Comparison of ENCODE assay signal across 39 mouse cellular contexts in genomic region chr11:87884856-87885255, GRCm38 (mm10). TPM values are rescaled to one million over a fixed set of nuclear protein-coding genes. Genes with fewer than 3 reads are reported as not detected.
"Had no signal": no experiment of that assay in that cellular context is flagged by ENCODE, and none has a peak within 500 bp of the region (broad histone marks: within the 10 kb centered on the region; RNA-seq: fewer than 3 reads in every experiment).

No protein-coding gene starts in this region.

- H3K36me3 ChIP-seq: embryonic facial prominence, embryonic 10.5 days; embryonic facial prominence, embryonic 12.5 days; embryonic facial prominence, embryonic 13.5 days; embryonic facial prominence, embryonic 15.5 days; forebrain, embryonic 10.5 days; forebrain, embryonic 12.5 days; forebrain, embryonic 15.5 days; heart, embryonic 10.5 days had no signal

- ATAC-seq: forebrain, embryonic 13.5 days; forebrain, embryonic 14.5 days; forebrain, embryonic 15.5 days; forebrain, embryonic 16.5 days; forebrain, postnatal 0 days had no signal

- H3K4me2 ChIP-seq: embryonic facial prominence, embryonic 12.5 days; embryonic facial prominence, embryonic 13.5 days; embryonic facial prominence, embryonic 15.5 days; forebrain, embryonic 12.5 days; forebrain, embryonic 13.5 days; forebrain, embryonic 15.5 days had no signal

- H3K4me3 ChIP-seq: embryonic facial prominence, embryonic 10.5 days; embryonic facial prominence, embryonic 12.5 days; embryonic facial prominence, embryonic 13.5 days; embryonic facial prominence, embryonic 15.5 days; erythroblast, embryonic 14.5 days; forebrain, embryonic 10.5 days; forebrain, embryonic 12.5 days; forebrain, embryonic 13.5 days; forebrain, embryonic 15.5 days; gastrocnemius, adult 2 months; heart, adult 2 months; heart, embryonic 10.5 days had no signal

- DNase-seq: cerebellum, adult 9-11 months; cerebellum, postnatal 10 days; cerebellum, postnatal 14 days; cerebellum, postnatal 25 days; cerebellum, postnatal 36 days; embryo, embryonic 11 days; forebrain, postnatal 0 days; gastrocnemius, adult 2 months; gastrocnemius, postnatal 10 days; gastrocnemius, postnatal 14 days; gastrocnemius, postnatal 25 days; gastrocnemius, postnatal 36 days; heart, adult 11 months; heart, adult 18-20 months; heart, adult 2 months had no signal

- H3K4me1 ChIP-seq: embryonic facial prominence, embryonic 10.5 days; embryonic facial prominence, embryonic 12.5 days; embryonic facial prominence, embryonic 13.5 days; embryonic facial prominence, embryonic 15.5 days; forebrain, embryonic 12.5 days; forebrain, embryonic 13.5 days; forebrain, embryonic 15.5 days; heart, embryonic 10.5 days had no signal

- H3K27me3 ChIP-seq: embryonic facial prominence, embryonic 12.5 days; embryonic facial prominence, embryonic 13.5 days; embryonic facial prominence, embryonic 15.5 days; forebrain, embryonic 12.5 days; forebrain, embryonic 13.5 days had no signal

- H3K9me3 ChIP-seq: embryonic facial prominence, embryonic 10.5 days; embryonic facial prominence, embryonic 12.5 days; embryonic facial prominence, embryonic 13.5 days; embryonic facial prominence, embryonic 15.5 days; forebrain, embryonic 10.5 days; forebrain, embryonic 12.5 days; forebrain, embryonic 13.5 days; forebrain, embryonic 15.5 days; heart, embryonic 10.5 days had no signal

- H3K9ac ChIP-seq: embryonic facial prominence, embryonic 12.5 days; embryonic facial prominence, embryonic 13.5 days; embryonic facial prominence, embryonic 15.5 days; forebrain, embryonic 12.5 days; forebrain, embryonic 13.5 days; forebrain, embryonic 15.5 days; forebrain, postnatal 0 days had no signal

- H3K27ac ChIP-seq: embryonic facial prominence, embryonic 10.5 days; embryonic facial prominence, embryonic 12.5 days; embryonic facial prominence, embryonic 13.5 days; embryonic facial prominence, embryonic 15.5 days; forebrain, embryonic 10.5 days; forebrain, embryonic 12.5 days; forebrain, embryonic 13.5 days; forebrain, embryonic 15.5 days; gastrocnemius, adult 2 months; heart, adult 2 months; heart, embryonic 10.5 days had no signal

RNA-seq across cellular contexts. Expression of gene Olfr462, which starts 7.2 kb away (rescaled TPM):
- total RNA-seq: common myeloid progenitor, adult 5-6 weeks; forebrain, postnatal 0 days; gastrocnemius, adult 18-20 months; gastrocnemius, adult 2 months; gastrocnemius, adult 8-10 months; gastrocnemius, postnatal 10 days; gastrocnemius, postnatal 14 days; gastrocnemius, postnatal 25 days; gastrocnemius, postnatal 36 days; gastrocnemius, postnatal 4 days; granulocyte monocyte progenitor cell, adult 5-6 weeks; heart, adult 18-20 months; heart, adult 2 months; heart, adult 8-10 months had no signal
- polyA plus RNA-seq: cortical plate, adult 2 months; embryonic facial prominence, embryonic 10.5 days; embryonic facial prominence, embryonic 11.5 days; embryonic facial prominence, embryonic 12.5 days; embryonic facial prominence, embryonic 13.5 days; embryonic facial prominence, embryonic 14.5 days; embryonic facial prominence, embryonic 15.5 days; erythroblast, embryonic 14.5 days; forebrain, embryonic 10.5 days; forebrain, embryonic 11.5 days; forebrain, embryonic 12.5 days; forebrain, embryonic 13.5 days; forebrain, embryonic 14.5 days; forebrain, embryonic 15.5 days; forebrain, embryonic 16.5 days; forebrain, postnatal 0 days; frontal cortex, adult 2 months; gonadal fat pad, adult 2 months; heart, adult 2 months; heart, embryonic 10.5 days had no signal

RNA-seq across cellular contexts. Expression of gene Epx, which starts 9.5 kb away (rescaled TPM):
- total RNA-seq: gastrocnemius, adult 18-20 months; gastrocnemius, adult 2 months; gastrocnemius, adult 8-10 months; gastrocnemius, postnatal 14 days; gastrocnemius, postnatal 25 days; gastrocnemius, postnatal 36 days; gastrocnemius, postnatal 4 days; heart, adult 18-20 months; heart, adult 2 months; heart, adult 8-10 months had no signal
- polyA plus RNA-seq: embryonic facial prominence, embryonic 10.5 days; embryonic facial prominence, embryonic 12.5 days; embryonic facial prominence, embryonic 14.5 days; forebrain, embryonic 10.5 days; forebrain, embryonic 13.5 days; forebrain, embryonic 16.5 days; heart, adult 2 months had no signal

RNA-seq across cellular contexts. Expression of gene Olfr463, which starts 12.3 kb away (rescaled TPM):
- total RNA-seq: common myeloid progenitor, adult 5-6 weeks; forebrain, postnatal 0 days; gastrocnemius, adult 18-20 months; gastrocnemius, adult 2 months; gastrocnemius, adult 8-10 months; gastrocnemius, postnatal 10 days; gastrocnemius, postnatal 14 days; gastrocnemius, postnatal 25 days; gastrocnemius, postnatal 36 days; gastrocnemius, postnatal 4 days; granulocyte monocyte progenitor cell, adult 5-6 weeks; heart, adult 18-20 months; heart, adult 2 months; heart, adult 8-10 months had no signal
- polyA plus RNA-seq: cortical plate, adult 2 months; embryonic facial prominence, embryonic 10.5 days; embryonic facial prominence, embryonic 11.5 days; embryonic facial prominence, embryonic 12.5 days; embryonic facial prominence, embryonic 13.5 days; embryonic facial prominence, embryonic 14.5 days; embryonic facial prominence, embryonic 15.5 days; erythroblast, embryonic 14.5 days; forebrain, embryonic 10.5 days; forebrain, embryonic 11.5 days; forebrain, embryonic 12.5 days; forebrain, embryonic 13.5 days; forebrain, embryonic 14.5 days; forebrain, embryonic 15.5 days; forebrain, embryonic 16.5 days; forebrain, postnatal 0 days; frontal cortex, adult 2 months; gonadal fat pad, adult 2 months; heart, adult 2 months; heart, embryonic 10.5 days had no signal

RNA-seq across cellular contexts. Expression of gene Olfr464, which starts 35.9 kb away (rescaled TPM):
- total RNA-seq: common myeloid progenitor, adult 5-6 weeks; forebrain, postnatal 0 days; gastrocnemius, adult 18-20 months; gastrocnemius, adult 2 months; gastrocnemius, adult 8-10 months; gastrocnemius, postnatal 10 days; gastrocnemius, postnatal 14 days; gastrocnemius, postnatal 25 days; gastrocnemius, postnatal 36 days; gastrocnemius, postnatal 4 days; granulocyte monocyte progenitor cell, adult 5-6 weeks; heart, adult 18-20 months; heart, adult 2 months; heart, adult 8-10 months had no signal
- polyA plus RNA-seq: embryonic facial prominence, embryonic 10.5 days; embryonic facial prominence, embryonic 11.5 days; embryonic facial prominence, embryonic 13.5 days; erythroblast, embryonic 14.5 days; forebrain, embryonic 10.5 days; forebrain, embryonic 11.5 days; forebrain, embryonic 12.5 days; forebrain, embryonic 13.5 days; forebrain, embryonic 14.5 days; forebrain, embryonic 15.5 days; forebrain, embryonic 16.5 days; gonadal fat pad, adult 2 months; heart, adult 2 months; heart, embryonic 10.5 days had no signal
